Comparison of ENCODE assay signal across 8 mouse cellular contexts in the genomic region with DNA sequence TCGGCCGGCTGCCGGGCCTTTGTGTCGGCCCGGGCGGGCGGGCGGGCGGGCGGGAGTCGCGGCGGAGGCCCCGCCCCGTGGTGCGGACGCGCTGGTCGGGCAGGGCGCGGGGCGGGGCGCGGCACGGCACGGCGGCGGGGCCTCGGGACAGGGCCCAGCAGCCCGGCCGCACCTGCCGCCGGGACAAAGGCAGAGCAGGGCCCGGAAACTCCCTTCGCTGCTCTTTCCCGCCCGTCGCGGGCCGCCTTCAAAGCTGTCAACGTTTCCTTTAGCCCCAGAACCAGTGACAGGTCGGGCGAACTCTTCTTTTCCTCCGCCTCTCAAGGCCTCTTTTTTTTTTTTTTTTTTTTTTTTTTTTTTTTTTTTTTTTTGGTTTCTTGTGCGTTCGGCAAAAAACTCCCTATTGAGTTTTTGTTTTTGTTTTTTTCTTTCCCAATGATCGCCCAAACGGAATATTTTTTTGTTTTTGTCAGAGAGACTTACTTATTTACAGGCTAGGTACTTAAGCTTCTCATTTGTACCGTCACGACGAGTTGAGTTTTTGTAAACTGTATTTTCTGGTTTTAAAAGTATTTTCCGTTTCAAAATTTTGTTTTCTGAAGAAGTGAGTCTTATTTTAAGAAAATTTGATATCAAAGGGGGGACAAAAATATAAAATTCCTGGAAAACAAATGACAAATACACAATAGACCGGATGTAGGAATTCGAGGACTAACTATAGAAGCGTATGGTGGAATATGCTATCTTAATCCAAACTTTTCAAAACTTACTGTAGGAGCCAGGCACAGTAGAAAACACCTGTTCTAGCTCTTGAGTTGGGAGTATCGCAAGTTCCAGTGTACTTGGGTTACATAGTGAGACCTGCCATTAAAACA. TPM values are rescaled to one million over a fixed set of nuclear protein-coding genes. Genes with fewer than 3 reads are reported as not detected.
DNase-seq lines count a peak whose midpoint lies in the region; ATAC-seq and TF ChIP-seq lines count a peak whose summit lies in the region.

No protein-coding gene starts in this region.

- peak; percentile 92 for ATAC-seq in embryonic facial prominence, embryonic 13.5 days (ENCODE audit: insufficient number of reproducible peaks, insufficient read depth, low FRiP score, low TSS enrichment, low read depth)
- peak; percentile 97 for ATAC-seq in heart, embryonic 15.5 days (replicated peaks; ENCODE audit: insufficient number of reproducible peaks, insufficient read depth, low FRiP score, low read depth)
- ATAC-seq in lung, postnatal 0 days = peak; percentile 96

- peak overlapping the region; percentile 87 for H3K4me3 ChIP-seq in embryonic facial prominence, embryonic 13.5 days
- H3K4me3 ChIP-seq in heart, embryonic 15.5 days = peak overlapping the region; percentile 79
- peak overlapping the region; percentile 78 for H3K4me3 ChIP-seq in lung, postnatal 0 days (ENCODE audit: low read depth, low read length)

- H3K27me3 ChIP-seq in embryonic facial prominence, embryonic 13.5 days = no peaks in the 10 kb centered on the region
- no peaks in the 10 kb centered on the region for H3K27me3 ChIP-seq in heart, embryonic 15.5 days
- no peaks in the 10 kb centered on the region for H3K27me3 ChIP-seq in lung, postnatal 0 days (replicated peaks; ENCODE audit: insufficient read depth, low read length)

- 4% methylated on average over 50 of the region's 56 CpGs for WGBS in embryonic facial prominence, embryonic 13.5 days
- 3% methylated on average over 42 of the region's 56 CpGs for WGBS in heart, embryonic 15.5 days
- whole genome bisulfite sequencing in lung, postnatal 0 days = 2% methylated on average over 21 of the region's 56 CpGs

- DNase-seq in B cell, adult 2 months = peak; percentile 85
- peak; percentile 91 for DNase-seq in Muller cell, postnatal 12 days (ENCODE audit: inconsistent ontology term)
- DNase-seq in kidney, postnatal 10 days = peak; percentile 89
- peak; percentile 93 for DNase-seq in lung, postnatal 0 days (ENCODE audit: low spot score)
- peak; percentile 82 for DNase-seq in ovary, postnatal 36 days (ENCODE audit: low spot score)
- DNase-seq in yolk sac, embryonic 10.5 days (ENCODE audit: low spot score) = peak; percentile 87

- H3K36me3 ChIP-seq in embryonic facial prominence, embryonic 13.5 days = peaks cover 52% of the 10 kb centered on the region
- peaks cover 46% of the 10 kb centered on the region for H3K36me3 ChIP-seq in heart, embryonic 15.5 days
- H3K36me3 ChIP-seq in lung, postnatal 0 days (ENCODE audit: insufficient read depth, low read length) = peaks cover 7% of the 10 kb centered on the region; the same call in 1 of the 2 replicates

- no peak for TF ChIP-seq EP300 in lung, postnatal 0 days (IDR thresholded peaks at IDR 0.05)

- no peaks in the 10 kb centered on the region for H3K9me3 ChIP-seq in embryonic facial prominence, embryonic 13.5 days
- no peaks in the 10 kb centered on the region for H3K9me3 ChIP-seq in heart, embryonic 15.5 days (replicated peaks)
- no peaks in the 10 kb centered on the region for H3K9me3 ChIP-seq in lung, postnatal 0 days (ENCODE audit: low read length)

- TF ChIP-seq CTCF in lung, postnatal 0 days (IDR thresholded peaks at IDR 0.05) = no peak

- peak overlapping the region; percentile 97 for H3K27ac ChIP-seq in embryonic facial prominence, embryonic 13.5 days
- peak overlapping the region; percentile 98 for H3K27ac ChIP-seq in heart, embryonic 15.5 days
- H3K27ac ChIP-seq in lung, postnatal 0 days (ENCODE audit: low read length) = peak overlapping the region; percentile 98

- peak overlapping the region; percentile 95 for H3K9ac ChIP-seq in embryonic facial prominence, embryonic 13.5 days
- peak overlapping the region; percentile 97 for H3K9ac ChIP-seq in heart, embryonic 15.5 days
- peak overlapping the region; percentile 78 for H3K9ac ChIP-seq in lung, postnatal 0 days (replicated peaks; ENCODE audit: low read depth)

- H3K4me2 ChIP-seq in embryonic facial prominence, embryonic 13.5 days = peak overlapping the region; percentile 65
- peak overlapping the region; percentile 77 for H3K4me2 ChIP-seq in heart, embryonic 15.5 days
- H3K4me2 ChIP-seq in lung, postnatal 0 days (replicated peaks; ENCODE audit: low read depth, low read length) = peak overlapping the region; percentile 70

- H3K4me1 ChIP-seq in embryonic facial prominence, embryonic 13.5 days = peaks cover 25% of the 10 kb centered on the region
- H3K4me1 ChIP-seq in heart, embryonic 15.5 days (replicated peaks) = peaks cover 18% of the 10 kb centered on the region
- H3K4me1 ChIP-seq in lung, postnatal 0 days (ENCODE audit: insufficient read depth, low read depth, low read length) = no peaks in the 10 kb centered on the region; the same call in 1 of the 2 replicates

RNA-seq across cellular contexts. Expression of gene Gnl3, which starts 0.6 kb away (rescaled TPM):
- 125 and 128 TPM in 2 replicates for polyA plus RNA-seq in embryonic facial prominence, embryonic 13.5 days (2015; fragmentation: Nextera tagmentation; extraction: Ambion mirVana)
- polyA plus RNA-seq in heart, embryonic 15.5 days (2015; fragmentation: Nextera tagmentation; extraction: Ambion mirVana) = 54.2 and 55.1 TPM in 2 replicates
- polyA plus RNA-seq in lung, postnatal 0 days (2015; fragmentation: Nextera tagmentation; extraction: Ambion mirVana) = 29.5 and 31.9 TPM in 2 replicates

RNA-seq across cellular contexts. Expression of gene Pbrm1, which starts 0.6 kb away (rescaled TPM):
- 138 and 145 TPM in 2 replicates for polyA plus RNA-seq in embryonic facial prominence, embryonic 13.5 days (2015; fragmentation: Nextera tagmentation; extraction: Ambion mirVana)
- polyA plus RNA-seq in heart, embryonic 15.5 days (2015; fragmentation: Nextera tagmentation; extraction: Ambion mirVana) = 91.4 and 101 TPM in 2 replicates
- 59.8 and 73.1 TPM in 2 replicates for polyA plus RNA-seq in lung, postnatal 0 days (2015; fragmentation: Nextera tagmentation; extraction: Ambion mirVana)

RNA-seq across cellular contexts. Expression of gene Spcs1, which starts 18.1 kb away (rescaled TPM):
- polyA plus RNA-seq in embryonic facial prominence, embryonic 13.5 days (2015; fragmentation: Nextera tagmentation; extraction: Ambion mirVana) = 409 and 417 TPM in 2 replicates
- 310 and 368 TPM in 2 replicates for polyA plus RNA-seq in heart, embryonic 15.5 days (2015; fragmentation: Nextera tagmentation; extraction: Ambion mirVana)
- 467 and 493 TPM in 2 replicates for polyA plus RNA-seq in lung, postnatal 0 days (2015; fragmentation: Nextera tagmentation; extraction: Ambion mirVana)

RNA-seq across cellular contexts. Expression of gene Glt8d1, which starts 18.4 kb away (rescaled TPM):
- polyA plus RNA-seq in embryonic facial prominence, embryonic 13.5 days (2015; fragmentation: Nextera tagmentation; extraction: Ambion mirVana) = 65.2 and 69.2 TPM in 2 replicates
- 45.2 and 46.8 TPM in 2 replicates for polyA plus RNA-seq in heart, embryonic 15.5 days (2015; fragmentation: Nextera tagmentation; extraction: Ambion mirVana)
- 42.4 and 48.9 TPM in 2 replicates for polyA plus RNA-seq in lung, postnatal 0 days (2015; fragmentation: Nextera tagmentation; extraction: Ambion mirVana)

Comparison
In these comparisons a context has a peak if more than half of its experiments do, and no peak if none do; other contexts are left out.
1. Peak in every context shown above with its lines: DNase-seq, ATAC-seq, H3K4me3 ChIP-seq and H3K27ac ChIP-seq.